Mouse (Mus musculus) heart, embryonic 11.5 days (tissue): ENCODE measurements around the gene Gm17482. TPM values are rescaled to one million over a fixed set of nuclear protein-coding genes. Genes with fewer than 3 reads are reported as not detected.

Experiments used
- ATAC-seq: fragments of 200-750 bp; cut with Nextera tagmentation; replicated peaks from 2 replicates; pipeline ENCODE4 v1.8.0; 2017; ENCODE audit warnings: moderate library complexity; ENCODE audit not compliant: insufficient number of reproducible peaks, low FRiP score, low TSS enrichment
- H3K27ac ChIP-seq: fragments of 300-500 bp; sonication (generic); 2 replicates; pipeline ENCODE4 v1.5.1; 2014; ENCODE audit warnings: mild to moderate bottlenecking, low read depth, low read length
- H3K27me3 ChIP-seq: fragments of 300-500 bp; sonication (generic); 2 replicates; pipeline ENCODE4 v1.6.1; 2014; ENCODE audit warnings: mild to moderate bottlenecking, low read length, mixed read lengths; ENCODE audit not compliant: control insufficient read depth, insufficient read depth
- H3K36me3 ChIP-seq: fragments of 300-500 bp; sonication (generic); 2 replicates; pipeline ENCODE4 v1.6.1; 2014; ENCODE audit warnings: mild to moderate bottlenecking, low read length, moderate library complexity, mixed read lengths; ENCODE audit not compliant: control insufficient read depth, insufficient read depth
- H3K4me1 ChIP-seq: fragments of 300-500 bp; sonication (generic); 2 replicates; pipeline ENCODE4 v1.6.1; 2014; ENCODE audit warnings: low read length; ENCODE audit not compliant: control insufficient read depth, insufficient read depth
- H3K4me2 ChIP-seq: fragments of 300-500 bp; sonication (generic); 2 replicates; pipeline ENCODE4 v1.6.1; 2014; ENCODE audit warnings: mild to moderate bottlenecking, moderate library complexity
- H3K4me3 ChIP-seq: fragments of 300-500 bp; sonication (generic); 2 replicates; pipeline ENCODE4 v1.5.1; 2014; ENCODE audit warnings: low read depth, low read length
- H3K9ac ChIP-seq: fragments of 300-500 bp; sonication (generic); 2 replicates; pipeline ENCODE4 v1.6.1; 2014; ENCODE audit warnings: mild to moderate bottlenecking, low read depth, low read length, moderate library complexity
- H3K9me3 ChIP-seq: fragments of 300-500 bp; sonication (generic); replicated peaks from 2 replicates; pipeline ENCODE4 v1.6.1; 2016; ENCODE audit warnings: low read length; ENCODE audit not compliant: control insufficient read depth
- WGBS: fragments of 180-500 bp; shearing (Covaris S2); extraction: QIAGEN DNeasy Blood & Tissue Kit; methylation state at CpG from one replicate; pipeline ENCODE4 v1.1.7; 2014; ENCODE audit not compliant: insufficient replicate concordance; 5-methylcytosine and 5-hydroxymethylcytosine counted together
- polyA plus RNA-seq: library from polyadenylated mRNA; unstranded; fragments of >200 nt; fragmentation: Nextera tagmentation; extraction: Ambion mirVana; gene quantifications from 2 replicates; pipeline ENCODE4 v1.2.1, GENCODE M21; 2014

Gene Gm17482
- polyA plus RNA-seq, result not detected in 2 replicates

DNA sequence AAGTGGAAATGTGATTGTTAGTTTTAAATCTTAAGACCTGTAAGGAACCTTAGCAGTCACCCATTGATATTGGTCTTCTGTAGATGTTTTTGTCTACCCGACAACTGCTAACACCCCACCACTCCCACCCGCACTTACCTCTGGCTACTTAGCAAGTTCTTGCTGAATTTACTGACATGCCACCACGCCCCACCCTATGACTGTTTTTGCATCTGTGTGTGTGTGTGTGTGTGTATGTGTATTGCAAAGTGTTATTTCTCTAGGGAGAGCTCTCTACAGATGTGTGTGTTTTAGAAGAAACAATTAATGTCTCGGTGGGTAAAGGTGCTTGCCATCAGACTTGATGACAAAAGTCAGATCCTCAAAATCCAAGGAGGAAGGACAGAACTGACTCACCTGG is at the start of gene Gm17482:
Gm17482 (plus strand) TSS at position 301 of the 400 bp plus-strand sequence.
- Histone ChIP-seq H3K27me3 (peaks cover 16% of the 10 kb centered on the region), H3K36me3 (no peaks in the 10 kb centered on the region), H3K9me3 (no peaks in the 10 kb centered on the region), H3K9ac (no peak within 1 kb of the TSS), H3K4me3 (no peak within 1 kb of the TSS), H3K4me2 (no peak within 1 kb of the TSS), H3K27ac (no peak within 1 kb of the TSS), H3K4me1 (no peaks in the 10 kb centered on the region)
- no peak for ATAC-seq
- 66% methylated on average over 4 of the region's 4 CpGs for WGBS

DNA sequence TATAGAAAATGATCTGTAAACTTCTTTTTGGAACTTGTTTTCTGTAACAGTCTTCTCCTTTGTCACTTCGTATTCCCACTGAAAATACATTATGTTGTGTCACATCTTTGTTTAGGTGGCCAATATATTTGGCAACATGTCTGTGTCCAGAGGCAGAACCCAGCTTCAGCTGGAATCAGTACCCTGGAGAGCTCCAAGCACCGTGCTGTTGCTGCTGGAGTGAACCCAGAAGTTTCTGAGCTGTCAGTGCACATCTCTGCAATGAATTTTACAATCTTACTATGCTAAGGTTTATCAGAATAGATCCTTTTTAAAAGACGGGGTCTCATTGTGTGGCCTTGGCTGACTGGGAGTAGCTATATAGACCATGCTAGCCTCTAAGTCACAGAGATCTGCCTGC is 48.3 kb upstream of the Gm17482 start:
- H3K4me3 ChIP-seq, result no peak overlapping the region
- 19% methylated on average over 3 of the region's 3 CpGs for WGBS

DNA sequence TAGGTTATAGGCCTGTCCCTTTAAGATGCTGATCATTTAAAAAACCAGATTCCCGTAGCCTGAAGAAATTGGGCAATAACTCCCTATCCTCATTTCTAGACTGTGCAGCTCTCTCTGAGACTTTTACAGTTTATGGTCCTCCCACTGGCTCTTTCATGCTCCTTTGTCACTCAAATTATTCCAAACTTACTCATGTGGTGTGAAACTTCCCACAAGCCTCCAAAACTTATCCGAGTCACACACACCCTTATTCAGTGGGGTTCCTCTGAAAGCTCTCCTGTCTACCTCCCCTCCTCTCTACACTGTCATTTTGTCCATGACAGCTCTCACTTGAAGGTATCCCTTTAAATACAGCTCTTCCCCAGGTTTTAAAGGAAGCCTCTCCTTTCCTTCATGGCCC is 46.0 kb upstream of the Gm17482 start:
- H3K9ac ChIP-seq, result no peak overlapping the region
- H3K4me2 ChIP-seq, result no peak overlapping the region
- H3K4me3 ChIP-seq, result no peak overlapping the region
- WGBS, result 65% methylated on average over 2 of the region's 2 CpGs
- no peak overlapping the region for H3K27ac ChIP-seq
- no peak for ATAC-seq
- no peaks in the 10 kb centered on the region for H3K9me3 ChIP-seq
- no peaks in the 10 kb centered on the region for H3K4me1 ChIP-seq
- H3K36me3 ChIP-seq, result no peaks in the 10 kb centered on the region
- no peaks in the 10 kb centered on the region; the same call in 1 of the 2 replicates for H3K27me3 ChIP-seq

More for the DNA sequence above, 48.3 kb upstream of the Gm17482 start:
- Histone ChIP-seq H3K4me1 (no peaks in the 10 kb centered on the region), H3K27ac (no peak overlapping the region), H3K36me3 (no peaks in the 10 kb centered on the region), H3K4me2 (no peak overlapping the region), H3K9me3 (no peaks in the 10 kb centered on the region), H3K27me3 (no peaks in the 10 kb centered on the region; the same call in 1 of the 2 replicates), H3K9ac (no peak overlapping the region)
- ATAC-seq, result no peak

DNA sequence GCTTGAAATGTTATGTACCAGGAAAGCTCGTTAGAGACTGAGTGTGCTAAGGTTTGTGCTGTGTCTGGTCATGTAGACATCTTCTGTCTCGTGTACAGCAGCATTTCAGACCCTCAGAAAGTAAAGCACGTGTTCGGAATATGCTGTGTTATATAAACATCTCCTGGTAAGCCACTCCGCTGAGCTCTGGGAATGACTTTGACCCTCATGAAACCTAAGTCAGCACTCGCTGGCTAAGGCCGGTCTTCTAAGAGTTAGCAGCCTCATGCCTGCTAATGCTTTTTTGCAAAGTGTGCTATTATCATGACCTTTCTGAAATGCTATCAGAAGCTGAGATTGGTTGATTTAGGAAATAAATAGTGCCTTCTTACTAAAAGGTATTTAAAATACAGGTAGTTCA is 36.0 kb upstream of the Gm17482 start:
- Histone ChIP-seq H3K27me3 (no peaks in the 10 kb centered on the region), H3K9me3 (no peaks in the 10 kb centered on the region), H3K9ac (no peak overlapping the region), H3K4me1 (no peaks in the 10 kb centered on the region), H3K27ac (no peak overlapping the region), H3K36me3 (no peaks in the 10 kb centered on the region), H3K4me2 (no peak overlapping the region), H3K4me3 (no peak overlapping the region)
- no peak for ATAC-seq
- WGBS, result 70% methylated on average over 7 of the region's 7 CpGs

DNA sequence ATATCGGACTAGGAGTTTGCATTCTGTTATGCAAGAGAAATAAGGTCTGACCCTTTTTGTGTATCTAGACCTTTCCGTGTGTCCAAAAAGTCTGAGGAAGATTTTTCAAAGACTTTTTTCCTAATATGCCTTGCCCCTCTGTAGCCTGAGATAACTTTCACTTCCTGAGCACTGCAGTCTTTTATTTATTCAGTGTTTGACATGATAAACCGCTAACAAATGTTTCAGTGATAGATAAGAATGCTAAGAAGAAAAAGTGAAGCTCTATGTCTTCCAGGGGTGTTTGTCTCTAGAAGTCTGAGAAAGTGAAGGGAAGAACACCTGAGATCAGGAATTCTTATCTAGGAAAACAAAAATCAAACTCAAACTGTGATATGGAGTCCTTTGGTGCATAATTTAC is 26.4 kb upstream of the Gm17482 start:
- Histone ChIP-seq H3K4me3 (no peak overlapping the region), H3K36me3 (no peaks in the 10 kb centered on the region), H3K27me3 (no peaks in the 10 kb centered on the region), H3K9me3 (no peaks in the 10 kb centered on the region), H3K4me2 (no peak overlapping the region), H3K4me1 (no peaks in the 10 kb centered on the region), H3K27ac (no peak overlapping the region), H3K9ac (no peak overlapping the region)
- 58% methylated on average over 3 of the region's 3 CpGs for WGBS
- ATAC-seq, result no peak

DNA sequence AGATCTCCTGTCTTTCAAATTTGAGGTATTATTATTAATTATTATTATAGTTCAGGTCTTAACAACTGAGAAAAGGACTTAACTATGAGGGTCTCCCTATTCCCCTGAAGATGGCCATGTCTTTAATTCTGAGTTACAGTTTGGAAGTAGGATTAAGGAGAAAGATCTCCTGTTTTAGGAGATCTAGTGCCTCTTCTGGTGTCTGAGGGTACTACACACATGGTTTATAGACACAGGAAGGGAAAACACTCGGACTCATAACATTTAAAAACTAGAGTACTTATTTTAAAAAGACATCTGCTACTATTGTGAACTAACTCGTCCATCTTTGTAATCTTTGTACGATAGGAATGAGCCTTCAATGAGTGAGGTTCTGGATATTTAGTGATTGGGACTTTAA is 24.1 kb upstream of the Gm17482 start:
- Histone ChIP-seq H3K4me2 (no peak overlapping the region), H3K4me3 (no peak overlapping the region), H3K4me1 (no peaks in the 10 kb centered on the region), H3K27me3 (no peaks in the 10 kb centered on the region), H3K9me3 (no peaks in the 10 kb centered on the region), H3K27ac (no peak overlapping the region), H3K36me3 (no peaks in the 10 kb centered on the region), H3K9ac (no peak overlapping the region)
- ATAC-seq, result no peak
- 66% methylated on average over 3 of the region's 3 CpGs for WGBS

DNA sequence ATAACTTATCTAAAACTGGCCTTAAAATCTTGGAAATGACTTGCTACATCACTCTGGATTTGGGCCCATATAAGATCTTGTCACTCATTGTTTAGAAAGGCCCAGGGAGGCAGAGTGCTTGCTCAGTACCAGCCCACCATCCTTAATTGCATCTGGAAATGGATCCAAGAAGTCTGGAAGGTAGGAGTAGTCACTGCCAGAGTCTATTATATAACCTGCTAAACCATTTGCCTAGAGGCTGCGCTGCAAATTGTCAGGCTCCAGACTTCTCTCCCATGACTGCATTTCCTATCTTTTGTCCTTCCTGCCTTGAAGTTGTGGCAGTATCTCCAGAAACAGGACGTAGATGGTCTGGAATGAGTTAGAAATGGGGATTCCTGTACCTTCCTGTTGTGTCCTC is 17.0 kb upstream of the Gm17482 start:
- no peak overlapping the region for H3K4me3 ChIP-seq
- H3K9me3 ChIP-seq, result no peaks in the 10 kb centered on the region
- H3K4me2 ChIP-seq, result no peak overlapping the region
- 55% methylated on average over 2 of the region's 2 CpGs for WGBS
- H3K27me3 ChIP-seq, result no peaks in the 10 kb centered on the region
- no peaks in the 10 kb centered on the region; the same call in 1 of the 2 replicates for H3K4me1 ChIP-seq
- H3K9ac ChIP-seq, result no peak overlapping the region
- no peaks in the 10 kb centered on the region for H3K36me3 ChIP-seq
- no peak for ATAC-seq
- no peak overlapping the region for H3K27ac ChIP-seq

DNA sequence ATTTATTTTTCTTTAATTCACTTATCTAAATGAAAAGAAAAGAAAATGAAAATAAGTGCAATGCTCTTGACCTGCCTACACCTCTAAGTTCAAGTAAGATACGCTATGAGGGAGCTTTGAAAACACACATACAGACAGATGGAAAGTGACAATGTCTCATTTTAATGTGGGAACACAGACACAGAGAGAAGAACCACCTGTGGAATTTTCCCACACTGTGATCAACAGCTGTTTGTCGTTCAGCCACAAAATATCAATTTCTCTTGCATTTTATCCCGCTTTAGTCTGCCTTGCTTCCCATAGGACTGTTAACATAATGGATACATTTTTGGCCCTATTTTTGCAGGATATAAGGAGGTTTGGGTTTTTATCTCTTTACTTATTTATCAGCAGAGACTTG is 16.3 kb upstream of the Gm17482 start:
- H3K9ac ChIP-seq, result no peak overlapping the region
- no peak overlapping the region for H3K4me3 ChIP-seq
- H3K9me3 ChIP-seq, result no peaks in the 10 kb centered on the region
- H3K27me3 ChIP-seq, result no peaks in the 10 kb centered on the region
- no peaks in the 10 kb centered on the region; the same call in 1 of the 2 replicates for H3K4me1 ChIP-seq
- WGBS, result 74% methylated on average over 3 of the region's 3 CpGs
- no peak overlapping the region for H3K4me2 ChIP-seq
- H3K36me3 ChIP-seq, result no peaks in the 10 kb centered on the region
- H3K27ac ChIP-seq, result no peak overlapping the region
- ATAC-seq, result no peak

DNA sequence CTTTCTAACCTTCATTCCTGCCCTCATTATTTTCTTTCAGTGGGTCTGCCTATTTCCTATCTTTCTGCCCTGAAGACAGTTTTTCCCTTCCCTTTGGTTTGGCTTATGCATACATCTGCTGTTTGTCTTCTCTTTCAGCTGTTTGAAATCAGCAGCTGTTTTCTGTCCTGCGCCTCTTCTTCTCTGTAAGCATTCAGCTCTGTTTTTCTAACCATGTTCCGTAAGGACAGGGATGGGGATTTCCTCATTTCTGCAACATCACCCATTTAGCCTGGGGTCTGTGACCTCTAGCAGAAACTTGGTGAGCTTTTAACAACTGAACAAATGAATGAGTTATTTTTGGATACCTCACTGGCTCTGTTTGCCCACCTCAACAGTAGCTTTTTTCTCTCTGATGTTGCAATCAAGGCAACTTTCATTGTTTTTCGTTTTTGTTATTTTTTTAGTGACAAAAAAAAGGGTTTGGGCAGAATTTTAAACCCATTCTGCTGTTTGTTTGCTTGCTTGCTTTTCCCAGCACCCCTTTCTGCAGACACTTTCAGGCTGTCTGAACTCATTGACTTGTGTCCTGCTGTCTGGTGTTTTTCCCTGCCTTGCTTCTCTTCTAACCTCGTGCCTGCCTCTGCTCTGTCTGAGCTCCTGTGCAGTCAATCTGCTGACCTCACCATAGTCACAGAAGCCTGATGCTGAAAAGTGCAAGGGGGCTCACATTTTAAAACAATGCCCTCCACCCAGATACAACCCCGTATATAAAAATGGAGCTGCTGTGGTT is 14.8 kb upstream of the Gm17482 start:
- 46% methylated on average over 5 of the region's 5 CpGs for WGBS
- no peak overlapping the region for H3K4me3 ChIP-seq
- no peak overlapping the region for H3K4me2 ChIP-seq
- no peaks in the 10 kb centered on the region for H3K9me3 ChIP-seq
- H3K9ac ChIP-seq, result no peak overlapping the region
- ATAC-seq, result no peak
- H3K4me1 ChIP-seq, result no peaks in the 10 kb centered on the region; the same call in 1 of the 2 replicates
- no peaks in the 10 kb centered on the region for H3K36me3 ChIP-seq
- H3K27ac ChIP-seq, result no peak overlapping the region
- no peaks in the 10 kb centered on the region for H3K27me3 ChIP-seq
